Mouse (Mus musculus) adrenal gland, postnatal 4 days (tissue): ENCODE measurements at regions not wholly inside any gene's neighbourhood (a gene's known extent, or its start where the extent isn't known, plus 50 kb on each side); places are given as distances from the start of the nearest gene placed in this dataset.

Source experiments
- DNase-seq, 2 experiments: peaks; one replicate each; pipeline ENCODE4 v3.0.0; 2021 to 2022; ENCODE audit warnings: low spot score in 2 of 2, mixed read lengths in 2 of 2

GRCm38 (mm10) chr5:73796201-73796600 lies 145.0 kb downstream of the Spata18 start:
- DNase-seq = no peak

- DNase-seq = no peak
Observed at GRCm38 (mm10) chr5:73797980-73798379, 146.8 kb downstream of the Spata18 start.

- DNase-seq = no peak
Observed at GRCm38 (mm10) chr5:73803431-73803830, 152.3 kb downstream of the Spata18 start.

- DNase-seq = no peak
Observed at GRCm38 (mm10) chr5:73804556-73805230, 153.5 kb downstream of the Spata18 start.

GRCm38 (mm10) chr5:73810660-73811059 lies 159.5 kb downstream of the Spata18 start:
- no peak for DNase-seq

- no peak for DNase-seq
Observed at GRCm38 (mm10) chr5:73811094-73811521, 159.9 kb downstream of the Spata18 start.

- DNase-seq = no peak
Observed at GRCm38 (mm10) chr5:73815752-73816151, 164.6 kb downstream of the Spata18 start.

GRCm38 (mm10) chr5:73817180-73817579 lies 166.0 kb downstream of the Spata18 start:
- DNase-seq = no peak

GRCm38 (mm10) chr5:73821956-73822545 lies 170.9 kb downstream of the Spata18 start:
- DNase-seq = no peak

GRCm38 (mm10) chr5:73823421-73823820 lies 172.2 kb downstream of the Spata18 start:
- no peak for DNase-seq

- no peak for DNase-seq
Observed at GRCm38 (mm10) chr5:73826941-73827340, 175.8 kb downstream of the Spata18 start.

GRCm38 (mm10) chr5:73833721-73834120 lies 182.5 kb downstream of the Spata18 start:
- no peak for DNase-seq

- no peak for DNase-seq
Observed at GRCm38 (mm10) chr5:73843776-73844175, 192.6 kb downstream of the Spata18 start.

GRCm38 (mm10) chr5:73846096-73846782 lies 195.1 kb downstream of the Spata18 start:
- DNase-seq = no peak

GRCm38 (mm10) chr5:73846783-73847151 lies 195.6 kb downstream of the Spata18 start:
- no peak for DNase-seq

- DNase-seq = no peak
Observed at GRCm38 (mm10) chr5:73851501-73851900, 200.3 kb downstream of the Spata18 start.

GRCm38 (mm10) chr5:73854025-73854773 lies 203.0 kb downstream of the Spata18 start:
- peak in 1 of 2 experiments; percentile 53 for DNase-seq

GRCm38 (mm10) chr5:73854774-73855371 lies 203.7 kb downstream of the Spata18 start:
- DNase-seq = no peak

- no peak for DNase-seq
Observed at GRCm38 (mm10) chr5:73859320-73859719, 208.1 kb downstream of the Spata18 start.

GRCm38 (mm10) chr5:73864138-73864761 lies 204.0 kb downstream of the Usp46 start:
- peak; percentile 18 to 46 for DNase-seq
